Mouse (Mus musculus): ENCODE data around the gene Vmn2r36. TPM values are rescaled to one million over a fixed set of nuclear protein-coding genes. Genes with fewer than 3 reads are reported as not detected.
"Not testable (repeated sequence)": the region's sequence is repeated elsewhere in the genome, so short reads cannot be mapped to it uniquely, and the experiment has no call there.

Vmn2r36 gene
- not detected in 2 replicates for polyA plus RNA-seq (2012; rRNA removed)

- DNase-seq (ENCODE audit: low read depth) = not testable (repeated sequence)
These were observed at the start of gene Vmn2r36 for GRCm38 (mm10) chr7:7902395-7902794. TSS of gene Vmn2r36 (minus strand) at chr7:7902495.

Other genes with a start within 250 kb of the Vmn2r36 start
- not detected in 2 replicates for gene Vmn2r34, start 213.0 kb downstream of the Vmn2r36 start, polyA plus RNA-seq (2012; rRNA removed)
- gene Vmn2r35, start 82.6 kb downstream of the Vmn2r36 start, polyA plus RNA-seq (2012; rRNA removed) = not detected in 2 replicates

Data from brain, embryonic 14.5 days (tissue).